Mouse (Mus musculus): ENCODE results near the gene Fcgr2b.

Gene Fcgr2b

GRCm38 (mm10) chr1:170919308-170919707 lies 57.0 kb downstream of the Fcgr2b start:
- DNase-seq: no peak

DNA sequence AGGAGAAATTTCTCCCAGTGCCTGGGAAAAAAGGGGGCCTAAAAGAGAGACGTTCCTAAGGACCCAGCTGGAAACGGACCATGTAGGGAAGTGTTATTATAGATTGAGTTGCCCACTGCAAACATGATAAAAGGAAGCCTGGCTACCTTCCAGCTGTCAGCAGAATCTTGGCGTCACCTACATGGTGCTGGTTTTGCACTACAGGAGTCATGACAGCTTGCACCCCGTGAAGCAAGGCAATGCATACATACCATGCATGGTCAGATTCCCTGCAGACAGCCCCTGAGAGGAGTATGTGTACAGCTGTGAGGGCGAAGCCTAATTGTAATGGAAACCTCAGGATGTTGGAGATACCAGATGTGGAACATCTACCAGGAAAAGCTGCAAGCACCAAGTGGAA lies 60.7 kb downstream of the Fcgr2b start:
- DNase-seq: no peak

GRCm38 (mm10) chr1:170912891-170913615 lies 63.3 kb downstream of the Fcgr2b start, which contains the start of gene Fcrlb:
Fcrlb (minus strand) TSS chr1:170912941.
- DNase-seq: no peak

DNA sequence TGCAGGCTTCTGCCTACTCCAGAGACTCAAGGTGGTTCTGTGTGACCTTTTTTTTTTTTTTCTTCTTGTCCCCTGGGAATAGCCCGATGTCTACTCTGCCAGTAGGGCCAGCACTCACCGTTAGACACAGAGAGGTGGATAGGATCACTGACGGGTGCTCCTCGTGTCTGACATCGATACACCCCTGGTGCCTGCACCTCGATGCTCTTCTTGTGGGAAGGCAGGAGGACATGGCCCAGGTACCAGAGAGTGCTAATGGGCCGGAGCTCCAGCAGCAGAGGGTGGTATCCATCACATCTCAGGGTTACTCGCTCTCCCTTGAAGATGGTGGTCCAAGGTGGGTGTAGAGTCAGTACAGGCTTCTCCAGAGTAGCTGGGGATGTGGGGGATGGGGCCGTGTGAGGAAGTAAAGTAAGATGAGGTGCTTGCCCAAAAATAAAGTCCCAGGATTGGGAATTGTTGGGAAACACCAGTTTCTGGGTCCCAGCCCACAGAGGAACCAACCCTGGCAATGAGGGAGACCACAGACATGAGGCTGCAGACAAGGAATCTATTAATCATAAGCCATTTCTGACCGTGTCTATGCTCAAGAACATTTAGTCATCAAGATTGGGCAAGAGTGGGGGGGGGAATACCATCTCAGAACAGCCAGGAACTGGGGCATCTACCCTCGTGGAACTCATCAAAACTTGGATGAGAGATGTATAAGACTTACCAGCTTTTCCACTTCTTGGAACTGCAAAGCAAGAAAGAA lies 64.3 kb downstream of the Fcgr2b start:
- no peak for DNase-seq
